Mouse (Mus musculus) heart, adult 2 months (tissue): ENCODE results near the gene Slc25a54.

Experiments used
- CTCF ChIP-seq: fragments of 200-600 bp; IDR thresholded peaks from 2 replicates; pipeline ENCODE4 v1.8.1; 2022; ENCODE audit warnings: antibody characterized with exemption, mild to moderate bottlenecking, moderate library complexity
- EP300 ChIP-seq: fragments of 200-500 bp; IDR thresholded peaks from 2 replicates; pipeline ENCODE4 v1.6.1; 2011; ENCODE audit warnings: low read depth, low read length, control low read depth; ENCODE audit not compliant: insufficient read depth
- POLR2A ChIP-seq: fragments of 200-500 bp; IDR thresholded peaks from 2 replicates; pipeline ENCODE4 v1.6.1; 2011; ENCODE audit warnings: mild to moderate bottlenecking, low read depth, low read length, control low read depth; ENCODE audit not compliant: insufficient read depth

DNA sequence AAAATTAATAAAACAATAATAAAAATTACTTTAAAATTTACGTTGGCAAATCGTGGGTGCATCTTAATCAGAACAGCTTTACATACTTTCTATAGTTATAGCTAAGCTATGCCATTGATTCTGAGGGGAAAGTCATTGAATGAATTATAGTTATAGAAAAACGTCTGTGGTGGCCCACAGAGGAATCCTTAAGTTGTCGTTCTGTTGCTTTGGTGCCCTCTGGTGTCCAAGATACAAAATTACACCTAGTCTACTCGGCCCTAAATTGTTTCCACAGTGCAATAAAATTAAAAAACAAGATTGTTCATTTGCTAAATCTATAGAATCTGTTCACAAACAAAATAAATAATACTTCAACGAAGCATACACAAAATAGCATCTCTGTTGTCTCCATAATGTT is 17.3 kb upstream of the Slc25a54 start:
- TF ChIP-seq EP300: no peak
- TF ChIP-seq POLR2A: no peak
- peak; percentile 94 for TF ChIP-seq CTCF
